Mouse (Mus musculus) right cerebral cortex, postnatal 14 days (tissue): Measurements from ENCODE around the gene Asb18.

Experiments used
- DNase-seq: peaks from one replicate; pipeline ENCODE4 v3.0.0; 2022

The Asb18 gene

GRCm38 (mm10) chr1:90014446-90014845 is at the start of gene Asb18:
TSS of gene Asb18 (minus strand) at chr1:90014666.
- no peak for DNase-seq

- peak; percentile 60 for DNase-seq
Observed at GRCm38 (mm10) chr1:90060599-90060998, 46.1 kb upstream of the Asb18 start.

GRCm38 (mm10) chr1:90060054-90060453 is 45.6 kb upstream of the Asb18 start:
- DNase-seq: no peak

- no peak for DNase-seq
Observed at GRCm38 (mm10) chr1:90054991-90055390, 40.5 kb upstream of the Asb18 start.

GRCm38 (mm10) chr1:90051347-90051746 is 36.9 kb upstream of the Asb18 start:
- DNase-seq: peak; percentile 64

GRCm38 (mm10) chr1:90050046-90050739 is 35.7 kb upstream of the Asb18 start:
- no peak for DNase-seq

GRCm38 (mm10) chr1:90028305-90028704 is 13.8 kb upstream of the Asb18 start:
- no peak for DNase-seq

- peak; percentile 17 for DNase-seq
Observed at GRCm38 (mm10) chr1:90026945-90027344, 12.5 kb upstream of the Asb18 start.

GRCm38 (mm10) chr1:90020336-90020735 is 5.9 kb upstream of the Asb18 start:
- DNase-seq: no peak

GRCm38 (mm10) chr1:90018071-90018470 is 3.6 kb upstream of the Asb18 start:
- no peak for DNase-seq

GRCm38 (mm10) chr1:90013273-90013672 is 1.2 kb downstream of the Asb18 start:
- no peak for DNase-seq

GRCm38 (mm10) chr1:90012850-90013249 is 1.6 kb downstream of the Asb18 start:
- no peak for DNase-seq

GRCm38 (mm10) chr1:90012168-90012567 is 2.3 kb downstream of the Asb18 start:
- no peak for DNase-seq

- DNase-seq: no peak
Observed at GRCm38 (mm10) chr1:90010077-90010476, 4.4 kb downstream of the Asb18 start.

- DNase-seq: no peak
Observed at GRCm38 (mm10) chr1:90009188-90009587, 5.3 kb downstream of the Asb18 start.

- DNase-seq: no peak
Observed at GRCm38 (mm10) chr1:90006666-90007065, 7.8 kb downstream of the Asb18 start.

- DNase-seq: no peak
Observed at GRCm38 (mm10) chr1:90000981-90001380, 13.5 kb downstream of the Asb18 start.

- DNase-seq: no peak
Observed at GRCm38 (mm10) chr1:89999858-90000257, 14.6 kb downstream of the Asb18 start.

GRCm38 (mm10) chr1:89998696-89999095 is 15.8 kb downstream of the Asb18 start:
- no peak for DNase-seq

- no peak for DNase-seq
Observed at GRCm38 (mm10) chr1:89998076-89998475, 16.4 kb downstream of the Asb18 start.

GRCm38 (mm10) chr1:89992256-89992655 is 22.2 kb downstream of the Asb18 start:
- DNase-seq: no peak

- DNase-seq: no peak
Observed at GRCm38 (mm10) chr1:89977261-89977660, 37.2 kb downstream of the Asb18 start.

- DNase-seq: no peak
Observed at GRCm38 (mm10) chr1:89976411-89976810, 38.1 kb downstream of the Asb18 start.

- DNase-seq: no peak
Observed at GRCm38 (mm10) chr1:89974541-89974940, 39.9 kb downstream of the Asb18 start.

GRCm38 (mm10) chr1:89971848-89972247 is 42.6 kb downstream of the Asb18 start:
- no peak for DNase-seq
